Mouse (Mus musculus) heart, postnatal 10 days (tissue): ENCODE results near the gene Hk1. TPM values are rescaled to one million over a fixed set of nuclear protein-coding genes. Genes with fewer than 3 reads are reported as not detected.
A peak's percentile ranks its signal among the peaks of the same experiment; 100 is the strongest.

ENCODE experiments used
- DNase-seq, 2 experiments: peaks; one replicate each; pipeline ENCODE4 v3.0.0; 2021
- intact Hi-C: fragments of 180-260 bp; cut with DNase I; formaldehyde crosslinking; loops from one replicate; pipeline ENCODE4 v1.15.1; 2025
- total RNA-seq, 2 experiments: library from RNA; stranded (reverse); gene quantifications; 2 replicates each; pipeline ENCODE4 v1.2.3; 2021

Gene Hk1
- total RNA-seq, 2 experiments from 2014 or later: 167 to 178 TPM

- intact Hi-C loops: loop anchor here (5.0 to 10.0 kb wide), 2 partner anchors 62 to 65 kb away; no protein-coding TSS in a partner anchor
- DNase-seq: no peak
Measured at GRCm38 (mm10) chr10:62342512-62342911, 37.2 kb downstream of the Hk1 start.

GRCm38 (mm10) chr10:62341956-62342355 is 37.8 kb downstream of the Hk1 start:
- no peak for DNase-seq
- intact Hi-C loops: loop anchor here (2.0 to 10.0 kb wide), 3 partner anchors 41 to 65 kb away; no protein-coding TSS in a partner anchor

- intact Hi-C loops: loop anchor here (2.0 to 10.0 kb wide), 3 partner anchors 40 to 64 kb away; no protein-coding TSS in a partner anchor
- DNase-seq: no peak
Measured at GRCm38 (mm10) chr10:62340991-62341390, 38.7 kb downstream of the Hk1 start.

- intact Hi-C loops: loop anchor here (2.0 to 10.0 kb wide), 3 partner anchors 39 to 65 kb away; no protein-coding TSS in a partner anchor
- DNase-seq: peak; percentile 99
Measured at GRCm38 (mm10) chr10:62340095-62340731, 39.5 kb downstream of the Hk1 start.

- DNase-seq: peak; percentile 66 to 71
Measured at GRCm38 (mm10) chr10:62339211-62340094, 40.3 kb downstream of the Hk1 start.

GRCm38 (mm10) chr10:62338626-62339025 is 41.1 kb downstream of the Hk1 start:
- DNase-seq: peak; percentile 46 to 64
- intact Hi-C loops: no loop called here

More at GRCm38 (mm10) chr10:62339211-62340094, 40.3 kb downstream of the Hk1 start:
- intact Hi-C loops: loop anchor here (2.0 to 10.0 kb wide), 3 partner anchors 39 to 65 kb away; no protein-coding TSS in a partner anchor

GRCm38 (mm10) chr10:62338176-62338575 is 41.5 kb downstream of the Hk1 start:
- peak in 1 of 2 experiments; percentile 32 for DNase-seq
- intact Hi-C loops: no loop called here

- intact Hi-C loops: no loop called here
- DNase-seq: peak; percentile 60 to 65
Measured at GRCm38 (mm10) chr10:62336601-62337578, 42.8 kb downstream of the Hk1 start.

- intact Hi-C loops: no loop called here
Measured at GRCm38 (mm10) chr10:62335423-62335776, 44.3 kb downstream of the Hk1 start.

GRCm38 (mm10) chr10:62334686-62335422 is 44.9 kb downstream of the Hk1 start:
- no peak for DNase-seq
- intact Hi-C loops: no loop called here

More at GRCm38 (mm10) chr10:62335423-62335776, 44.3 kb downstream of the Hk1 start:
- DNase-seq: no peak

GRCm38 (mm10) chr10:62333269-62333668 is 46.4 kb downstream of the Hk1 start:
- DNase-seq: no peak
- intact Hi-C loops: no loop called here

GRCm38 (mm10) chr10:62332514-62332913 is 47.2 kb downstream of the Hk1 start:
- DNase-seq: peak; percentile 85 to 88
- intact Hi-C loops: no loop called here

- DNase-seq: no peak
Measured at GRCm38 (mm10) chr10:62331771-62332170, 47.9 kb downstream of the Hk1 start.

GRCm38 (mm10) chr10:62331296-62331695 is 48.4 kb downstream of the Hk1 start:
- intact Hi-C loops: no loop called here
- DNase-seq: no peak

More at GRCm38 (mm10) chr10:62331771-62332170, 47.9 kb downstream of the Hk1 start:
- intact Hi-C loops: no loop called here

GRCm38 (mm10) chr10:62329846-62330245 is 49.9 kb downstream of the Hk1 start:
- intact Hi-C loops: no loop called here
- DNase-seq: peak; percentile 55 to 68

GRCm38 (mm10) chr10:62328886-62329412 is 50.8 kb downstream of the Hk1 start:
- no peak for DNase-seq
- intact Hi-C loops: no loop called here

GRCm38 (mm10) chr10:62327572-62328317 is 52.0 kb downstream of the Hk1 start:
- peak in 1 of 2 experiments; percentile 47 for DNase-seq
- intact Hi-C loops: no loop called here

GRCm38 (mm10) chr10:62326818-62327571 is 52.7 kb downstream of the Hk1 start:
- intact Hi-C loops: no loop called here
- DNase-seq: no peak
